Mouse (Mus musculus): ENCODE measurements around the gene Nebl. TPM values are rescaled to one million over a fixed set of nuclear protein-coding genes. Genes with fewer than 3 reads are reported as not detected.

The Nebl gene
- total RNA-seq, 2 experiments from 2014 or later, result 0.38 TPM; not detected in 1

GRCm38 (mm10) chr2:17422967-17423366, 308.3 kb downstream of the Nebl start:
- ATAC-seq (replicated peaks; ENCODE audit: low FRiP score, poor library complexity, severe bottlenecking), result no peak

DNA sequence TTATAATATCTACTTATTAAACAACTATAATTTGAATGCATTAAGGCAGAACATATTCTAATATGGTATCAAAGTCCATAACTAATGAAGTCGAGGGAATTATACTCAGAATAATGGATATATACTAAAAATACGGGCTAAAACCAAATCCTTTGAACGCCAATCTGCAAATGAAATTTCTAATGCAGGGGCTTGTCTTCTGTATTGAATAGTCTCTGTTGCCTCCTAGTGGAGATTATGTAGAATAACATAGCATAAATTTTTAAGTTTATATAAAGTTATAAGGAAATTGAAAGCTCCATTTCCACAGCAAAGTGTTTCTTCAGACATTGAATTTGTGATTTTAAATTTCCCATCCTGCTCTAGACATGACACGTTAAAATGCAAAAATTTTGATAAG, 315.9 kb downstream of the Nebl start:
- no peak for ATAC-seq (replicated peaks; ENCODE audit: low FRiP score, poor library complexity, severe bottlenecking)

DNA sequence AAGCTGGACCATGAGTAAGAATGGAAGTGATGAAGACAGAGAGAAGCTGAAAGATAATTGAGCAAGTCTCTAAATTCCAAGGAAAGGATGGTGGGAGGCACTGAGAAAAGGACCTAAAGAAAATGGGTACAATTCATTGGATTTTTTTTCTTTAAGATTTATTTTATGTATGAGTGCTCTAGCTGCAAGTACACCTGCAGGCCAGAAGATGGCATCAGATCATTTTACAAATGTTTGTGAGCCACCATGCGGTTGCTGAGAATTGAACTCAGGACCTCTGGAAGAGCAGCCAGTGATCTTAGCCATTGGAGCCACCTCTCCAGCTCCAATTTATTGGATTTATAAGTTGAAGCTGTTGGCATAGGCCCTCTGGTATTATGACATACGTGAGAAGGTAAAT, 316.9 kb downstream of the Nebl start:
- no peak for ATAC-seq (replicated peaks; ENCODE audit: low FRiP score, poor library complexity, severe bottlenecking)

DNA sequence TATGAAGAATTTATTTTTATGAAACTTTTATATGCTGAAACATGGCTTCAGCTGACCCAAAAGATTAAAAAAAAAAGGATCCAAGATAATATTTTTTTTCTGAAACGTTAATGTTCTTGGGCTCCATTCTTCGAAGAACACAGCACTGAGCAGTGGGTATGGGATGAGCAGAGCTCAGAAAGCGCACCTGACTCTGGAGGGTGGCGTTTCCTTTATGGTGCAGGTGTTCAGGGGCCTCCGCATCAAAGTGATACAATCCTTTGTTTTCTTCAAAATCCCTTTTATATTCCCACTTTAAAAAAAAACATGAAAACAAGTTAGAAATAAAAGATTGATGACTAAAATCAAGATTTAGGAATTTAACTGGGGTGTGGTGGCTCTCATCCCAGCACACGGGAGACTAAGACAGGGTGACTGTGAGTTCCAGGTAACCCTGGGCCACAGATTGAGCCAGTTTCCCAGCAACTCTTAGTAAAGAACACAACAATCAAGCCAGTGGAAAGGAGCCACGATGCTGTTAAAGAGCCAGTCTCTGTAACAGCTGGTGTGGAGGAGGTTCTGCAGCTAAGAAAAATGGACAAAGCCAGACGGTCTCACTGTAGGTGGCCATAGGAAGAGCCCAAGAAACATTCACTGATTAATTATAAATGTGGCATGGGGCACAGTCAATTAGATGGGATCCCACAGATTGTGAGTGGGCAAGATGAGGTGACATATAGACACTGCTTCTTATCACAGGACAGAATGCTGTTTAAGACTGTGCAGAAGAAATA, 317.6 kb downstream of the Nebl start:
- ATAC-seq (replicated peaks; ENCODE audit: low FRiP score, poor library complexity, severe bottlenecking), result no peak

GRCm38 (mm10) chr2:17409276-17409675, 322.0 kb downstream of the Nebl start:
- no peak for ATAC-seq (replicated peaks; ENCODE audit: low FRiP score, poor library complexity, severe bottlenecking)

- ATAC-seq (replicated peaks; ENCODE audit: low FRiP score, poor library complexity, severe bottlenecking), result no peak
Measured at GRCm38 (mm10) chr2:17405899-17406531, 325.2 kb downstream of the Nebl start.

DNA sequence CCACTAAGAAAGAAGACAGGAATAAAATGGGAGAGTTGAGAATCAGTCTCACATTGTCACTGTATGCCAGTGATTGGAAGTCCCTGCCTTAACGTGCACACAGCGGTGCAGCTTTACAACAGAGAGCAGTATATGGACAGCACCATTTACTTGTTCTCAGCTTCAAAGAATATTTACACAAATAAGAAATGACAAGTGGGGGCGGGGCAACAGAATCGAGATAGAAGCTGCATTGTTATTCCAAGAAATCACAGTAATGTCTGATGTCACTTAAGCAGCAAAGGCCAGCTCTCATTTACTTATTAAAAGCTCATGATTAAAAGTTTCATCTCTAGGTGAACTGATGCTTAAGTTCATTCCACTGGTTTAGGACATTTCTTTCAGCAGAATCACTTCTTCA, 328.8 kb downstream of the Nebl start:
- no peak for ATAC-seq (replicated peaks; ENCODE audit: low FRiP score, poor library complexity, severe bottlenecking)

GRCm38 (mm10) chr2:17396235-17396634, 335.0 kb downstream of the Nebl start:
- no peak for ATAC-seq (replicated peaks; ENCODE audit: low FRiP score, poor library complexity, severe bottlenecking)

DNA sequence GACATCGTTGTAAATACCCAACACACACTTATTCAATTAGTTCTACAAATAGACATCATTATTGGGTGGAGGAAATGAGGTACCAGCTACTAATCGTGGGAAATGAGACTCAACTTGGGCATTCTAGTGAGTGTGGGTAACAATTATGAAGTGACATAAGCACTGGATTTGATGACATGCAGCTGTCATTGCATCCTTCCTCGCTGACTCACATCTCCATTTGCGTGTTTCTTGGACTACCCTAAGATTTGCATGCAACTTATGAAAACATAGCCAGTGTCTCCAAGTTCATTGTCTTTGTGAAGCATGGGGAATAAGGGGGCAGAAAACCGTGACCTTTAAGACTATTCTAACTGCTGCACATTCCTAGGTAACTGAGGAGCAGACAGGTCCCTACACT, 339.9 kb downstream of the Nebl start:
- ATAC-seq (replicated peaks; ENCODE audit: low FRiP score, poor library complexity, severe bottlenecking), result no peak

DNA sequence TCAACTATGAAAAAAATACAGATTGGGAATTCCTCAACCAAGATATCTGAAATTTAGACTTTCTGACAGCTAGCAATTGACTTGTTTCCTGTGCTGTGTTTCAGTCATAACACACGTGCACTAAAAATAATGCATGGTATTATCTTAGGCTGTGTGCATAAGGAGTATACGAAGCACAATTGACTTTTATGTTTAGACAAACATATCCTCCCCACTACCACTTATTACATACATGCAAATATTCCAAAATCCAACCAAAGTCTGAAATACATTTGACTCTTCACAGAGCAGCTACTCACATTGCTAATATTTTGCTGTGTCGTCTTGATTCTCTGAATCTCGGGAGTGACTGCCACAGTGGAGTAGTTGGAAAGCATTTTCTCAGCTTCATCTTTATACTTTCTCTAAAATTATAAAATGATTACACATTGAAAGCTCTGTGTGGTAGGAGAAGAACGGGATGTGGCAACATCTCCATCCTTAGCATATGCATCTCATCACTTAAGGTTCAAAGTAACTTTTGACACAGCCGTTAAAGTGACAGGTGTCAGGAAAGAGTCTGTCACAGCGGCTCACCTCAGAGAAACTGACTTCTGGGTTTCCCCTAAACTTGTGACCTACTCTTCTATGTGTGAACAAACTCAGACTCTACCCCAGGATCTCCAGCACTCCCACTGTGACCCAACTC, 340.6 kb downstream of the Nebl start:
- no peak for ATAC-seq (replicated peaks; ENCODE audit: low FRiP score, poor library complexity, severe bottlenecking)

GRCm38 (mm10) chr2:17389886-17390285, 341.4 kb downstream of the Nebl start:
- ATAC-seq (replicated peaks; ENCODE audit: low FRiP score, poor library complexity, severe bottlenecking), result no peak

DNA sequence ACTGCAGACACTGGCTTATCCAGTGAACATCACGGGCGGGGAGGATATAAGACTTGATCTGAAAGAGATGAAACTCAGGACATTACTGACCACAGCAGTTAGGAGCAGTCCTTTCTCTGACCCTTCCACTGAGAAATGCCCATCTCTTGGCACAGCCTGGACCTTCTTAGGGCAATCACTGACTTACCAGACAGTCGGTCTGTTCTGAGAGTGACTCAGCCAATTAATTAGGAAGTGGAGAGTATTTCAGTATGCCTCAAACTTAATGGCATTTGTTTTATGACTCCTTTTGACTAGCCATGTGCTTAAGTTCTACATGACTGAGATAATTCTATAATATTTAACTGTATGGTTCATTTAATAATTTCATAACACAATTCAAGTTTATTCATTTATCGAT, 341.9 kb downstream of the Nebl start:
- ATAC-seq (replicated peaks; ENCODE audit: low FRiP score, poor library complexity, severe bottlenecking), result no peak

- no peak for ATAC-seq (replicated peaks; ENCODE audit: low FRiP score, poor library complexity, severe bottlenecking)
Measured at GRCm38 (mm10) chr2:17382227-17382626, 349.0 kb downstream of the Nebl start.

DNA sequence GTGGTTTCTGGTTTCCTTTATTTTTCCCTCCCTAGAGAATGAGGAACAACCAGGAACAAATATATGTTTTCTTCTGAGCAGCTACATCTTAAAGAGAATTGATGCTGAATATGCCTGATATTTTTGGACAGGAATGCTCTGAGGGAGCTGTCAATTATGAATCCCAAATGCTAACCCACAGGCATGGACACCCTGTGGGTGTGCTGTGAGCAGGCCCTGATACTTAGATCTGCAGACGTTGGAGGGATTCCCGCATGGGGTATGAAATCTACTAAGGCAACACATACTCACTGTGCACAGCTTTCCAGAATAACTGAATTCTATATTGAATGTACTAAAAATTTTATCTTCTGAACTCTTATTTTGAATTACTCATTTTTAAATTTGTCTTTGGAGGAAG, 355.3 kb downstream of the Nebl start:
- ATAC-seq (replicated peaks; ENCODE audit: low FRiP score, poor library complexity, severe bottlenecking), result no peak

- ATAC-seq (replicated peaks; ENCODE audit: low FRiP score, poor library complexity, severe bottlenecking), result no peak
Measured at GRCm38 (mm10) chr2:17365671-17366070, 365.6 kb downstream of the Nebl start.

- no peak for ATAC-seq (replicated peaks; ENCODE audit: low FRiP score, poor library complexity, severe bottlenecking)
Measured at GRCm38 (mm10) chr2:17364971-17365548, 366.2 kb downstream of the Nebl start.

DNA sequence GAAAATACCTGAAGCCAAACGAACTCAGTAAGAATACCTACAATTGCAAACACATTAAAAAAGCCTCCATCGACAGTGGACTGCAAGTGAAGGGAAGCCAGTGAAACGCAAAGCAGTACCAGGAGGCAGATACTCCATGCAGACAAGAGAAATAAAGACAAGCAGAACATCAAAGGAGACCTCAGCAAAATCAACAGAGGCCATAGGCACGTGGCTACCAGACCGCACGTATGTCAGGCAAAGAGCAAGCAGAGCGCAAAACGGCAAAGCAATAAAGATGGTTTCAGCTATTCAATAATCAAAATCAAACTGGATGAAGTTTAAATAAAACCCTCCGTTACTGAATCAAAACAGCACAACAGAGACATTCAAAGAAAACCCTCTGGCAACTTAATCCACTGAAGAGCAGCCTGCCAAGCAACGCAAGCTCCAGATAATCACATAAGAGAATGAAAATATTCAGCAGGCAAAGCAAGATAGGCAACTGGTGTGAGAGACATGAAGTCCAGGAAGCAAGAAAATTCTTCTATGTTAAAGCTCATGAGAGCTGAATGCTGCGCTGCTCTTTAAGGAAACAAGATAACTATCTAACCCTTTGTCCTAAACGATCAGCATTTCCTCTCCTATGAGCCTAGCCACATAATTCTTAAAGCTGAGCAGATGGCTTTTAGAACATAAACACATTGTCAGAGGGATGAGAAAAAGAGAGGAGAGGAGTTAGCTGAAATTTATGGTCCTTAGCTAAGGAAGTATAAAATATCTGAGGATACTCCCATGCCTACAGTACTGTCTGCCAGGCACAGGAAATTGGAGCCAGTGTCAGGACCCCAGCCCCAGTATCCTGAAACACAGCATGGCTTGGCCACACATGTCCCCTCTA, 367.7 kb downstream of the Nebl start:
- ATAC-seq (replicated peaks; ENCODE audit: low FRiP score, poor library complexity, severe bottlenecking), result no peak

- ATAC-seq (replicated peaks; ENCODE audit: low FRiP score, poor library complexity, severe bottlenecking), result no peak
Measured at GRCm38 (mm10) chr2:17362181-17362580, 369.1 kb downstream of the Nebl start.

GRCm38 (mm10) chr2:17344643-17345042, 386.6 kb downstream of the Nebl start:
- no peak for ATAC-seq (replicated peaks; ENCODE audit: low FRiP score, poor library complexity, severe bottlenecking)

DNA sequence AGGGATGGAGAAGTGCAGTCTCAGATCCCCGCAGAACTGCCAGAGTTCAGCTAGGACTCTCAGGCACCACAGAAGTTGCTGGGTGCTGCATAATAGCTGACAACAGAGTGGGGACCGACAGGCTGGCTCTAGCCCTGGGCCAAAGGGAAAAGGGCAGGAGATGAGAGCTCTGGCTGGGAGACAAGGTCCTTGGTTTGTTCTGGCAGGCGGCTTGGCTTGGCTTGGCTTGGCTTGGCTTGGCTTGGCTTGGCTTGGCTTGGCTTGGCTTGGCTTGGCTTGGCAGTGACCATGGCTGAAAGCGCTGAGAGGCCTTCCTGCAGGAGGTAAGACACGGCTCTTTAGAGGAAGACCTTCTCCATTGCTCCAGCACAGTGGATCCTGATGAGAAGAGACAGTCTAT, 395.8 kb downstream of the Nebl start:
- ATAC-seq (replicated peaks; ENCODE audit: low FRiP score, poor library complexity, severe bottlenecking), result no peak
